ENCODE assay signal across 11 mouse cellular contexts in the genomic region with DNA sequence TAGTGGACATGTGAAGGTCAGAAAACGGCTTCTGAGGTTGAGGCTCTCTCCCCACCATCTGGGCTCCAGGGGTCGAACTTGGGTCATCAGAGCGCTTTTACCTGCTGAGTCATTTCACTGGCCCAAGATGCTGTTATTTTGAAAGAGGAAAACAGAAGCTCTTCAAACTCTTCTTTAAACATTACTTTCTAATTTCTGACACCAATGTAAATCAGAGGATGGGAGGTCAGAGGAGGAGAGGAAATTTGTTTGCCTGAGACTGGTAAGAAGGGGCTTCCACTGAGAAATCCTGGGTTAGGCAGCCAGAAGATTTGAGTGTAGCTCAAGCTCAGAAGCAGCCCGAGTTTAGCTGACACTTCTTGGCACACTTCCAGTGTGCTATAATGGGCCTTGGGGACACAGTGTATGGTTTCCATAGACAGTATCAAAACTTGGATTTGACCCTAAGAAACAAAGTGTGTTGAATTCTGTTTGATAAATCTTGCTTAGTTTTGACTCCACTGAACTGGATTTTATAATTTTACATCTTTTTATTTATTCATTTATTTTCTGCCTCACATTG.
A peak's percentile ranks its signal among the peaks of the same experiment; 100 is the strongest.
DNase-seq lines count a peak whose midpoint lies in the region; ATAC-seq and TF ChIP-seq lines count a peak whose summit lies in the region.
"Had no signal": no experiment of that assay in that cellular context is flagged by ENCODE, and none has a peak within 500 bp of the region (broad histone marks: within the 10 kb centered on the region; RNA-seq: fewer than 3 reads in every experiment).

No protein-coding gene starts in this region.

- 45% methylated on average over 4 of the region's 4 CpGs for WGBS in hindbrain, postnatal 0 days
- WGBS in hindbrain, embryonic 16.5 days = 41% methylated on average over 4 of the region's 4 CpGs

- H3K9ac ChIP-seq in hindbrain, postnatal 0 days (replicated peaks; ENCODE audit: low read length) = no peak overlapping the region
- no peak overlapping the region for H3K9ac ChIP-seq in hindbrain, embryonic 16.5 days (ENCODE audit: low read depth, low read length)

- no peaks in the 10 kb centered on the region for H3K9me3 ChIP-seq in hindbrain, postnatal 0 days (ENCODE audit: low read length)
- no peaks in the 10 kb centered on the region for H3K9me3 ChIP-seq in hindbrain, embryonic 16.5 days (ENCODE audit: control insufficient read depth, low read length)

- no peaks in the 10 kb centered on the region for H3K27me3 ChIP-seq in hindbrain, postnatal 0 days (ENCODE audit: insufficient read depth, low read length)
- no peaks in the 10 kb centered on the region for H3K27me3 ChIP-seq in hindbrain, embryonic 16.5 days (replicated peaks; ENCODE audit: control insufficient read depth, insufficient read depth, low read length)

- no peak for TF ChIP-seq CTCF in hindbrain, postnatal 0 days (IDR thresholded peaks at IDR 0.05; ENCODE audit: low read depth)

- peak; percentile 15 for DNase-seq in adrenal gland, postnatal 14 days
- no peak for DNase-seq in adrenal gland, postnatal 4 days (ENCODE audit: low spot score in 2 of 2)
- peak; percentile 54 for DNase-seq in hindbrain, postnatal 0 days (ENCODE audit: low spot score)
- peak; percentile 58 for DNase-seq in MN1 (ENCODE audit: low spot score)
- DNase-seq in lung, postnatal 25 days (ENCODE audit: low spot score) = peak; percentile 10
- DNase-seq in urinary bladder, postnatal 25 days (ENCODE audit: low spot score) = no peak
- no peak for DNase-seq in kidney, adult 18-20 months
- DNase-seq: B cell, adult 2 months had no signal

- no peak for ATAC-seq in hindbrain, postnatal 0 days
- ATAC-seq in hindbrain, embryonic 16.5 days = no peak
- ATAC-seq: inflammation-experienced regulatory T-cells, adult 6 months had no signal

- H3K27ac ChIP-seq in hindbrain, postnatal 0 days = no peak overlapping the region
- H3K27ac ChIP-seq in hindbrain, embryonic 16.5 days (ENCODE audit: low read depth, low read length) = no peak overlapping the region; the same call in 1 of the 2 replicates

- H3K4me1 ChIP-seq in hindbrain, postnatal 0 days (ENCODE audit: insufficient read depth, low read length) = peaks cover 10% of the 10 kb centered on the region
- peaks cover 15% of the 10 kb centered on the region for H3K4me1 ChIP-seq in hindbrain, embryonic 16.5 days (ENCODE audit: control insufficient read depth, insufficient read depth, low read depth, low read length)

- H3K4me3 ChIP-seq in hindbrain, postnatal 0 days (ENCODE audit: low read length) = no peak overlapping the region
- H3K4me3 ChIP-seq in hindbrain, embryonic 16.5 days (ENCODE audit: low read length) = no peak overlapping the region
- H3K4me3 ChIP-seq: left cerebral cortex, adult 2 months had no signal

- no peaks in the 10 kb centered on the region for H3K36me3 ChIP-seq in hindbrain, postnatal 0 days (ENCODE audit: insufficient read depth, low read length)
- no peaks in the 10 kb centered on the region for H3K36me3 ChIP-seq in hindbrain, embryonic 16.5 days (ENCODE audit: control insufficient read depth, insufficient read depth, low read length)

- H3K4me2 ChIP-seq in hindbrain, postnatal 0 days (ENCODE audit: low read depth, low read length) = no peak overlapping the region
- H3K4me2 ChIP-seq in hindbrain, embryonic 16.5 days (ENCODE audit: low read length) = no peak overlapping the region

Comparison
In these comparisons a context has a peak if more than half of its experiments do, and no peak if none do; other contexts are left out.
1. DNase-seq: peak in adrenal gland, postnatal 14 days (single experiment), hindbrain, postnatal 0 days (single experiment), MN1 (single experiment) and lung, postnatal 25 days (single experiment); none in adrenal gland, postnatal 4 days (0 of 2), urinary bladder, postnatal 25 days (single experiment) and kidney, adult 18-20 months (single experiment).